Mouse (Mus musculus): ENCODE data around the gene Trpc4ap.

- TF ChIP-seq CTCF (IDR thresholded peaks at IDR 0.05; ENCODE audit: insufficient read depth, low read length) (no peak), POLR2A (IDR thresholded peaks at IDR 0.05; ENCODE audit: borderline replicate concordance, extremely low read depth, low read depth, low read length) (no peak)
These were observed 57.6 kb downstream of the Trpc4ap start for GRCm38 (mm10) chr2:155634562-155634961.
